Mouse (Mus musculus) hindbrain, embryonic 12.5 days (tissue): ENCODE results near the gene Ddx23. TPM values are rescaled to one million over a fixed set of nuclear protein-coding genes. Genes with fewer than 3 reads are reported as not detected.

ENCODE experiments used
- ATAC-seq: fragments of 200-750 bp; cut with Nextera tagmentation; 2 replicates; pipeline ENCODE4 v1.8.0; 2017; ENCODE audit warnings: moderate TSS enrichment; ENCODE audit not compliant: low FRiP score
- H3K27ac ChIP-seq: fragments of 300-500 bp; sonication (generic); 2 replicates; pipeline ENCODE4 v1.5.1; 2016; ENCODE audit warnings: mild to moderate bottlenecking
- H3K27me3 ChIP-seq: fragments of 300-500 bp; sonication (generic); 2 replicates; pipeline ENCODE4 v1.6.1; 2016; ENCODE audit warnings: mild to moderate bottlenecking
- H3K36me3 ChIP-seq: fragments of 300-500 bp; sonication (generic); 2 replicates; pipeline ENCODE4 v1.6.1; 2016; ENCODE audit warnings: mild to moderate bottlenecking
- H3K4me1 ChIP-seq: fragments of 300-500 bp; sonication (generic); 2 replicates; pipeline ENCODE4 v1.6.1; 2016
- H3K4me2 ChIP-seq: fragments of 300-500 bp; sonication (generic); replicated peaks from 2 replicates; pipeline ENCODE4 v1.6.1; 2016; ENCODE audit warnings: mild to moderate bottlenecking
- H3K4me3 ChIP-seq: fragments of 300-500 bp; sonication (generic); 2 replicates; pipeline ENCODE4 v1.5.1; 2016; ENCODE audit warnings: mild to moderate bottlenecking
- H3K9ac ChIP-seq: fragments of 300-500 bp; sonication (generic); 2 replicates; pipeline ENCODE4 v1.6.1; 2016; ENCODE audit warnings: mild to moderate bottlenecking, moderate library complexity
- H3K9me3 ChIP-seq: fragments of 300-500 bp; sonication (generic); replicated peaks from 2 replicates; pipeline ENCODE4 v1.6.1; 2016; ENCODE audit warnings: mild to moderate bottlenecking
- WGBS: fragments of 180-500 bp; shearing (Covaris S2); methylation state at CpG from one replicate; pipeline ENCODE4 v1.1.7; 2016; 5-methylcytosine and 5-hydroxymethylcytosine counted together
- polyA plus RNA-seq: library from polyadenylated mRNA; unstranded; fragments of >200 nt; fragmentation: Nextera tagmentation; extraction: Ambion mirVana; gene quantifications from 2 replicates; pipeline ENCODE4 v1.2.1, GENCODE M21; 2016

Gene Ddx23
- polyA plus RNA-seq, 1 experiment from 2014 or later = 21.9 TPM

DNA sequence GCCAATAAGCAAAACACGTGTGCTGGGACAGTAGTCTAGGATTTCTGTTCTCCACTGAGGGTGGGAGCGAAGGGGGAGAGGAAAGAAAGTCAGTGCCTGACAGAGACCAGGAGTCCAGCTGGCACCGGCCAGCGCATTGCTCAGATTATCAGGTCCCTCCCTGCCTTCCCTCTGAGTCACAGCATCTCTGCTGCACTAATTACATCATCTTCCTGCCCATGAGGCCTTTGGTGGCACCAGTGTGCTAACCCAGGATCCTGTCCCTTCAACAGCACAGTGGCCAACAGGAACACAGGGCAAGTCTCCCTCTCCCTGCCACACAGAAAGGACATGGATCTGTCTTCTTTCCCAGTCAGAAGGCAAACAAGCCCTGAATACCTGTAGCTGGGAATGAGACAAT lies 9.9 kb upstream of the Ddx23 start:
- H3K9me3 ChIP-seq = no peaks in the 10 kb centered on the region
- peaks cover 34% of the 10 kb centered on the region for H3K27me3 ChIP-seq
- 0 out of 2 replicates have a peak, but pooled peaks cover 4% of the 10 kb centered on the region for H3K36me3 ChIP-seq
- no peak overlapping the region for H3K4me3 ChIP-seq
- H3K27ac ChIP-seq = no peak overlapping the region; the same call in 1 of the 2 replicates
- 83% methylated on average over 4 of the region's 4 CpGs for WGBS
- no peak overlapping the region for H3K4me2 ChIP-seq
- no peak for ATAC-seq
- peaks cover 43% of the 10 kb centered on the region for H3K4me1 ChIP-seq
- no peak overlapping the region for H3K9ac ChIP-seq

GRCm38 (mm10) chr15:98664042-98664907 lies 1.6 kb upstream of the Ddx23 start:
- H3K4me3 ChIP-seq = no peak overlapping the region
- no peaks in the 10 kb centered on the region for H3K36me3 ChIP-seq
- H3K27ac ChIP-seq = no peak overlapping the region
- 81% methylated on average over 11 of the region's 11 CpGs for WGBS
- peaks cover 12% of the 10 kb centered on the region for H3K4me1 ChIP-seq
- no peak overlapping the region for H3K4me2 ChIP-seq
- H3K9me3 ChIP-seq = no peaks in the 10 kb centered on the region
- ATAC-seq = no peak
- H3K27me3 ChIP-seq = no peaks in the 10 kb centered on the region
- H3K9ac ChIP-seq = no peak overlapping the region

DNA sequence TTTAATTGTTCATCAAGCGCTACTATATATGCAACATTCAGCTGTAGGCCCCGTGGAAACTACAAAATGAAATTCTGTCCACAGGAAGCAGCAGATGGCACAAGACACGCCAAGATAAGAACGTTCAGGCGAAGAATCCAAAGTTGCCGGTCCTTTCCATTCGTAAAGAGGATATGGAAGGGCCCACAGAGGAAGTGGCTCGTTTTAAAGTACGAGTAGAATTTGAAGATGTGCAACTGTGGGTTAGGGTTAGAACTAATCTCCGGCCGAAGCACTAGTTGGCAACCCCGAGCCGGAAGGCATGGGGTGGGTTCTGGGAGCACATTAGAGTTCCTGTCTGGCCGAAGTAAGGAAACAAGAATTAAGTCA lies 512 bp downstream of the Ddx23 start:
- Histone ChIP-seq H3K9me3 (no peaks in the 10 kb centered on the region), H3K4me1 (peaks cover 12% of the 10 kb centered on the region), H3K27me3 (no peaks in the 10 kb centered on the region), H3K36me3 (peaks cover 18% of the 10 kb centered on the region), H3K27ac (peak overlapping the region; percentile 87), H3K9ac (peak overlapping the region; percentile 83), H3K4me2 (peak overlapping the region; percentile 79), H3K4me3 (peak overlapping the region; percentile 69)
- no peak; the same call in 1 of the 2 replicates for ATAC-seq
- 1% methylated on average over 14 of the region's 14 CpGs for WGBS

DNA sequence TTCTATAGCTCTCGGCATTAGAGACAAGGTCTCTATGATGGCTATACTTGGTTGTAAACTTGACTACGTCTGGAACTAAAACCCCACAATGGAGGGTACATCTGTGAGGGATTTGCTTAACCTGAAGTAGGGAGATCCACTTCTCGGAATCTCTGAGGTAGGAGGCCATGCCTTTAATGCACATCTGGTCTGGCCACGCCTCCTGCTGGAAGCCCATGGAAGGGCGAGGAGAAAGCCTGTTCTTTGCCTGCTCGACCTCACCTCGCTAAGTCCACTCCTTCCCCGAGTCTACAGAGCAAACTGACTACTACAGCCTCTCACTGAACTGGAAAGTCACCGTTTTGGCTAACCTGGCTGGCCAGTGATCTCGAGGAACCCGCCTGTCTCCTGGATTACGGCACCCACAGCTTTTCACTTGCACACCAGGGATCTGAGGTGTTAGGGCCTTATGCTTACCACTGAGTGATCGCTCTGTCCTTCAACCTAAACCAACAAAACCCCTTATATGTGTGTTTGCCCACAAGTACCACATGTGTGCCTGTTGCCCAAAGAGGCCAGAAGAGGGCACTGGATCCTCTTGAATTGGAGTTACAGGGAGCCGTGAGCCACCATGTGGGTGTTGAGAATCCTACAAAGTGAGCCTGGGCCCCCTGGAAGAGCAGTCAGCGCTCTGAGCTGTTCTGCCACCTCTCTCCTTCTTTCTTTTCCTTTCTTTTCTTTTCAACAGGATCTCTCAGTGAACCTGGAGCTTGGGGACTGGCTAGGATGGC lies 5.5 kb downstream of the Ddx23 start:
- Histone ChIP-seq H3K4me1 (peaks cover 12% of the 10 kb centered on the region), H3K36me3 (peaks cover 64% of the 10 kb centered on the region), H3K4me2 (no peak overlapping the region), H3K4me3 (no peak overlapping the region), H3K9me3 (no peaks in the 10 kb centered on the region), H3K27me3 (no peaks in the 10 kb centered on the region), H3K9ac (no peak overlapping the region), H3K27ac (no peak overlapping the region)
- 87% methylated on average over 15 of the region's 15 CpGs for WGBS
- no peak for ATAC-seq

- H3K9ac ChIP-seq = no peak overlapping the region
- H3K4me1 ChIP-seq = no peaks in the 10 kb centered on the region
- H3K36me3 ChIP-seq = peaks cover 96% of the 10 kb centered on the region
- WGBS = 93% methylated on average over 8 of the region's 8 CpGs
- H3K27me3 ChIP-seq = no peaks in the 10 kb centered on the region
- no peak for ATAC-seq
- no peak overlapping the region for H3K4me3 ChIP-seq
- no peak overlapping the region for H3K4me2 ChIP-seq
- no peak overlapping the region for H3K27ac ChIP-seq
- no peaks in the 10 kb centered on the region for H3K9me3 ChIP-seq
Measured at GRCm38 (mm10) chr15:98652174-98652573, 10.5 kb downstream of the Ddx23 start.

DNA sequence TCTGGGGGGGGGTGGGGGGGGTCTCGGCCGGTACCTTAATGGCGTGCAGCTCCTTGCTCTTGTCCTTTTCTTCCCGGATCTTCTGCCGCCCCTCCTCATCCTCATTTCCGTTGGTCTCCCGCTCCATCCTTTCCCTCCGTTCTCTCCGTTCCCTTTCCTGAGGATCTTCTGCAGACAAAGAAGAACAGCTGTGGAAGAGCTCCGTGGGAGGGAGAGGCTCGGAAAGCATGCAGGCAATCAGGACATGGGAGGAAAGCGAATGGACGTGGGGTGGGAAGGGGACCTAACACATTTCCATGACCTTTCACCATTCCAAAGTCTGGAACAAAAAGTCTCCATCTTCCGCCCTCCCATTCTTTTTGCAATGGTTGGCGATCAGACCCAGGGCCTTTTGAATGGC lies 11.3 kb downstream of the Ddx23 start:
- 94% methylated on average over 15 of the region's 15 CpGs for WGBS

DNA sequence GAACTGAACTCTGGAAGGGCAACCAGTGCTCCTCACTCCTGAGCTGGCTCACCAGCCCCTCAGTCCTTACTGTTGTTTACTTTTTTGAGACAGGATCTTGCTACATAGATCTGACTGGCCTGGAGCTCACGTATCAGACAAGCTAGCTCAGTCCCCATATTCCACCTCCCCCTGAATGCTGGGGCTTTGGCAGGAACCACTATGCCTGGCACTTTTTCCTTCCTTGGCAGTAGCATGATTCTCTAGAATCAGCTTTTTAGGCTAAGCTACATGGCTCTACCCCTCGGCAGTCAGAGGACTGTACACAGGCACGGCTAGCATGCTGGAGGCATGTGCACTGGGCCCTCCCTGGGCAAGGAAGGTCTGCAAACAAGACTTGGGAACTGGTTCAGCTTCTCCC lies 14.6 kb downstream of the Ddx23 start:
- WGBS = 99% methylated on average over 3 of the region's 3 CpGs
- no peaks in the 10 kb centered on the region for H3K9me3 ChIP-seq
- H3K4me2 ChIP-seq = no peak overlapping the region
- H3K36me3 ChIP-seq = peaks cover 98% of the 10 kb centered on the region
- ATAC-seq = no peak
- no peak overlapping the region for H3K27ac ChIP-seq
- H3K4me3 ChIP-seq = no peak overlapping the region
- no peak overlapping the region for H3K9ac ChIP-seq
- no peaks in the 10 kb centered on the region for H3K27me3 ChIP-seq
- no peaks in the 10 kb centered on the region for H3K4me1 ChIP-seq

More for the DNA sequence above, 11.3 kb downstream of the Ddx23 start:
- Histone ChIP-seq H3K4me3 (no peak overlapping the region), H3K36me3 (peaks cover 96% of the 10 kb centered on the region), H3K27ac (no peak overlapping the region), H3K4me2 (no peak overlapping the region), H3K27me3 (no peaks in the 10 kb centered on the region), H3K9ac (no peak overlapping the region), H3K9me3 (no peaks in the 10 kb centered on the region), H3K4me1 (no peaks in the 10 kb centered on the region)
- no peak for ATAC-seq

- Histone ChIP-seq H3K4me1 (no peaks in the 10 kb centered on the region), H3K9me3 (no peaks in the 10 kb centered on the region), H3K36me3 (peaks cover 98% of the 10 kb centered on the region), H3K4me3 (no peak overlapping the region), H3K27ac (no peak overlapping the region), H3K9ac (no peak overlapping the region), H3K4me2 (no peak overlapping the region), H3K27me3 (no peaks in the 10 kb centered on the region)
- no peak for ATAC-seq
- WGBS = 94% methylated on average over 10 of the region's 10 CpGs
Measured at GRCm38 (mm10) chr15:98647308-98647707, 15.4 kb downstream of the Ddx23 start.

DNA sequence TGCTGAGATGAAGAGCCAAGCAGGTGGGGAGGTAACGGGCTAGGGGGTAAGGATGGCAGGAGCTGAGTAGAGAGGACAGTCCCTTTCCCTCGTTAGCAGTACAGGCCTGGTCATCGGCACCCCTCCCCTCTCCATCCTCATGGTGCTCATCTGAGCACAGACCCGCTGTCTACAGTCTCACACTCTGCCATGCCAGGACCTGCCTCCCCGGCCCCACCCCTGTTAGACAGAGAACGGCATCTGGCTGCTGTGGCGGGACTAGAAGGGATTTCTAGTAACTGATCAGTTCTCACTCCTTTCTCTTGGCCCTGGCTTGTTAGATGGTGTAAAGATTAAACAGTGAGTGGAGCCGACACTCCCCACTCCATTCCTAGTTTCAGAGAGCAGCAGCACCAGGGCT lies 16.0 kb downstream of the Ddx23 start:
- no peaks in the 10 kb centered on the region for H3K27me3 ChIP-seq
- no peak overlapping the region for H3K4me2 ChIP-seq
- H3K4me1 ChIP-seq = no peaks in the 10 kb centered on the region
- H3K36me3 ChIP-seq = peaks cover 98% of the 10 kb centered on the region
- no peaks in the 10 kb centered on the region for H3K9me3 ChIP-seq
- 91% methylated on average over 8 of the region's 8 CpGs for WGBS
- H3K27ac ChIP-seq = no peak overlapping the region
- ATAC-seq = no peak
- H3K4me3 ChIP-seq = no peak overlapping the region
- no peak overlapping the region for H3K9ac ChIP-seq

DNA sequence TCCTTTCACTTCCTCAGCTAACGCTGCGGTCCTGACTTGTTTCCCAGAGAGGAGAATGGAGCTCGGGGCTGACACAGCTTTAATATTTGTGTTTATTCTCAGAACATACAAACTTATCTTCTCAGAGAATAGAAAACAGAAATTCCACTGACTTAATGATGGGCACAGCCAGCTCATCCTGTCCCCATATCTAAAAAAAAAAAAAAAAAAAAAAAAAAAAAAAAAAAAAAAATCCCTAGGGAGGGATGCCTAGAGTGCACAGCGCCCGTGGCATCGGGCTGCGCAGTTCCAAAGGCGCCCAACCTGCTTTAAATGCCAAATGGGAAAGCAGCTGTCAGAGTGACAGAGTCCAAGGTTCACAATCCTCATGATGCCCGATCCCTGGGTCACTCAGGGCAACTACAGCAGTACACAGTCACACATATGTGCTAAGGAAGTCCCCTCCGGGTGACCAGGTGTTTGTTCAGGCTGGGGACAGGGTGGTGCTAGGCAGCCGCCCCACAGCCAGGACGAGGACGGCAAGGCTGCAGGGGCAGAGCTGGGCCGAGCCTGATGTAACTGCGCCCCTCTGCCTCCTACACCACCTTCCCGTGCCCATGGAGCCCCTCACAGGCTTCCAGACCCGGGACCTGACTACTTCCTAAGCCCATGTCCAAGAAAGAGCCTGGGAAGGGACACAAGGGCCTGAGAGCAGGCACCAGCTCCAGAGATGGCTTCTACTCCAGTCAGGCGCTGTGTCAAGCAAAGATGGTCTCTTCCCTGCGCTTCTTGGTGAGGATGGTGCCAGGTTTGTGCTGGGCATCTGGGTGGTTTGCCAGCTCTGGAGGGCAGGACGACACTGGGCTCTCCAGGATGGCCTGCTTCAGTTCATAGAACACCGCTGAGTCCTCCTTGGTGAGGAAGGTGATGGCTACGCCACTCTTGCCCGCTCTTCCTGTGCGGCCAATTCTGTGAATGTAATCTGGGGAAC lies 17.4 kb downstream of the Ddx23 start:
- H3K4me3 ChIP-seq = no peak overlapping the region
- H3K9ac ChIP-seq = no peak overlapping the region
- 92% methylated on average over 24 of the region's 24 CpGs for WGBS
- H3K27ac ChIP-seq = 0 out of 2 replicates have a peak overlapping the region, but pooled peaks have one; percentile 23
- no peak for ATAC-seq
- no peak overlapping the region for H3K4me2 ChIP-seq
- no peaks in the 10 kb centered on the region for H3K9me3 ChIP-seq
- no peaks in the 10 kb centered on the region for H3K4me1 ChIP-seq
- no peaks in the 10 kb centered on the region for H3K27me3 ChIP-seq
- H3K36me3 ChIP-seq = peaks cover 98% of the 10 kb centered on the region

DNA sequence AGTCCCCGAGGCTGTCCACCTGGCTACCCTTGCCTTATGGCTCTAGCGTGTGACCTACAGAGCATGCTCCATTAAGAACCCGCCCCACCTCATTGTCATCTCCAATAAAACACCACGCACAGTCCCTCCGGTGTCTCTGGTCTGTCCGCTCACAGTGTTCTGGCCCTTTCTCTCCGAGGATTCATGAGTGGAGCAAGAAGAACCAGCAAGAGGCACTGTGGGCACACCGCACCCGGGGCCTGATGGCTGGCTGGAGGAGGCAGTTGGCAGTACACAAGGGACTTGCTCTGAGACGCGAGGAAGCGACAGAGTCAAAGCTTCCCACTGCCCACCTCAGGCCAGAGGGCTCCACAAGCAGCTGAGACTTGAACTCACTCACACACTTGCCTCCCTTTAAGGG lies 18.3 kb downstream of the Ddx23 start:
- WGBS = 85% methylated on average over 12 of the region's 12 CpGs
- Histone ChIP-seq H3K4me3 (no peak overlapping the region), H3K4me1 (no peaks in the 10 kb centered on the region), H3K36me3 (peaks cover 98% of the 10 kb centered on the region), H3K27ac (0 out of 2 replicates have a peak overlapping the region, but pooled peaks have one; percentile 13), H3K9me3 (no peaks in the 10 kb centered on the region), H3K27me3 (no peaks in the 10 kb centered on the region), H3K4me2 (no peak overlapping the region), H3K9ac (no peak overlapping the region)
- no peak for ATAC-seq

DNA sequence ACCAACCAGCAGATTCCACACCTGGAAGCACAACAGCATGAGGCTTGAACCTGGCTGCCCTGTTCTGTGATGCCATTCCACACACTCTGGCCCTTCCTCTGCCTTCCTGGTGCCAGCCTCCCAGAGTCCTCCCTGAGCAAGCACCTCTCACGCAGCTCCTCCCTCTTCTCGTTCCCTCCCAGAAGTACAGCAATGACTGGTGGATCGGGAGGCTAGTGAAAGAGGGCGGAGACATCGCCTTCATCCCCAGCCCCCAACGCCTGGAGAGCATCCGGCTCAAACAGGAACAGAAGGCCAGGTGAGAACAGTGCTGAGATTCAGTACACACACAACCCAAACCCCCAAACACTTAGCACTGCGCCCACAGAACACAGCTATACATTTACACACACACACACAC lies 22.5 kb downstream of the Ddx23 start:
- Histone ChIP-seq H3K4me2 (no peak overlapping the region), H3K9me3 (no peaks in the 10 kb centered on the region), H3K27ac (no peak overlapping the region), H3K4me3 (no peak overlapping the region), H3K27me3 (no peaks in the 10 kb centered on the region), H3K36me3 (peaks cover 60% of the 10 kb centered on the region), H3K9ac (no peak overlapping the region), H3K4me1 (peaks cover 25% of the 10 kb centered on the region)
- ATAC-seq = no peak
- WGBS = 28% methylated on average over 7 of the region's 8 CpGs
